Mouse (Mus musculus): ENCODE data around the gene Ncs1. TPM values are rescaled to one million over a fixed set of nuclear protein-coding genes. Genes with fewer than 3 reads are reported as not detected.

Gene Ncs1
- total RNA-seq, 2 experiments from 2014 or later = not detected

DNA sequence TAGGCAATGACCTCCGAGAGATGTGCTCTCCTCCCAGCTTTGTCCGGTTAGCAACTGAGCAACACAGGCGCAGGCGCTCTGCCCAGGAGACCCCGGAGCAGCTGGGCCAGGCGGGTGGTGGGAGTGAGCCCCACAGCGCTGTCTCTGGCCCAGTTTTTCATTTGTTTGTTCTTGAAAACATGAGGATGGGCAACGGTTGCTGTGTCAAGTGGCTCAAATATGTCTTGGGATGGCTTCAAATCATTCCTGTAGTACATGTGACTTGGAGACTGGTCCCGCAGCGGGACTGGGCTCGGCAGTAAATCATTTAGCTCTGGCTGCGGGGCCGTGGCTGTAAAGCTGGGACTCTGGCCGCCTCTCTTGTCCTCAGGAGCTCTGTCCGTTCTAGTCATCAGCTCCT lies 63.9 kb downstream of the Ncs1 start:
- ATAC-seq (replicated peaks; ENCODE audit: low FRiP score, poor library complexity, severe bottlenecking) = no peak

DNA sequence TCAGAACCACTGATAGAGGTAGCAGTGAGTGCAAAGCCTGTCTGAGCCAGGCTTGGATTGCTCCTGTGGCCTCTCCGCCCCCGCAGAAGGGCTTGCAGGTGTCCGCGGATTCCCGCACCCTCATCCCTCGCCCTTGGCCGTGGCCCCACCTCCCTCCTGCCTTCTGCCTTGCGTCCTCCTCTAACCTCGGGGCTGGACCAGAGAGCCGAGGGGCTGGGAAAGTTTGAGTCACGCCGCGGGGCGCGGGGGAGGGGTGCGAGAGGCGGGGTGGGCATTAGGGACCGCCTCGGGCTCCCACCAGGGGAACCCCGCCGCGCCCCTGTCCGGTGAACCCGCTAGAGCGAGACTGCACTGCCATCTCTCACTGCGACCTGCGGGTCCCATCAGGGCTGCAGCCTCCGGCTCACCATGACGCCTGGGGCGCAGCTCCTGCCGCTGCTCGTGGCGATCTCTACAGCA lies 68.4 kb downstream of the Ncs1 start, which contains the start of gene Hmcn2:
Hmcn2 (plus strand) TSS at position 409 of the 459 bp plus-strand sequence.
- no peak for ATAC-seq (replicated peaks; ENCODE audit: low FRiP score, poor library complexity, severe bottlenecking)

GRCm38 (mm10) chr2:31318162-31318561 lies 72.5 kb downstream of the Ncs1 start:
- no peak for ATAC-seq (replicated peaks; ENCODE audit: low FRiP score, poor library complexity, severe bottlenecking)

GRCm38 (mm10) chr2:31319200-31319599 lies 73.6 kb downstream of the Ncs1 start:
- ATAC-seq (replicated peaks; ENCODE audit: low FRiP score, poor library complexity, severe bottlenecking) = no peak

- ATAC-seq (replicated peaks; ENCODE audit: low FRiP score, poor library complexity, severe bottlenecking) = no peak
These were observed 81.6 kb downstream of the Ncs1 start for GRCm38 (mm10) chr2:31327186-31327585.

DNA sequence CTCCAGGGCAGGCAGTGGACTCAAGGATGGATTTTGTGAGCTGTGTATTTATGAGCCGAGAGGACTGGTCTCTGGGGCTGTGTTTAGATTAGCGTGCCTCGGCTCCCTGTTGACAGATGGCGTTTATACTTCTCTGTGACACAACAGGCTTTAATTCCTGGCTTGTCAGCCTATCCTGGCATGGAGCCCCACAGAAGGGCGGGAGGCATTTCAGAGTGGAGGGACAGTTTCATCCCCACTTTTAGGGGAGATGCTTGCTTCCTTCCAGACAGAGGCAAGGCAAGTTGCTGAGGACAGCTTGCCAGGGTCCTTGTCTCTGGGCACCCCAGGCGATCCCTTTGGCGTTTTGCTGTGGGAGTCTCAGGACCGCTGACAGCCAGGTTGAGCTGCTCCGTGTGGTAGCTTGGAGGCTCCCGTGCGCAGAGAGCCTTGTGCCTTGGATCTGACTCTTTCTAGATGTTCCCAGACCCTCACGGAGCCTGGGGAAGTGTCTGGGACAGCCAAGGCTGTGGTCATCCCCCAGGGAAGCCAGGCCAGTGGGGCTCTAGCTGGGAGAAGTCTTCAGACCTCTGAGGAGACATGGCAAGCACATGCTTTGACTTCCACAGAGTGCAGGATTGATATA lies 92.2 kb downstream of the Ncs1 start:
- no peak for ATAC-seq (replicated peaks; ENCODE audit: low FRiP score, poor library complexity, severe bottlenecking)

DNA sequence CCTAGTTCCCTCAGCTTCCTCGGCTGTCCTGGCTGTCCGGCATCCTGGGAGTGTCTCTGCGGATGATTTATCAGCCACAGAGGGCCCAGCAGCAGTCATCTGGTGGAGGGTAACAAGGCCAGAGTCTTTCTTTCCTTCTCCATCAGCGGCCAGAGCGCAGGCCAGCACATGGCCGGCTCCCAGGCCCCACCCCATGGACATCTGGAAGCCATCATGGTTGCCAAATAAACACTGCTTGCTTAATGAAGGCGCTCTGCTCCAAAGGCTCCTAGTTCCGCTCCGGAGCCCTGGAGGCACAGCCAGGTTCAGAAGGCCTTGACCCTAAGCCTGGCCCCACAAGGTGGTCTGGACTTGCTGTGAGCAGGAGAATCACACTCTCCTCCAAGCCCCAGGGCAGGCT lies 94.2 kb downstream of the Ncs1 start:
- ATAC-seq (replicated peaks; ENCODE audit: low FRiP score, poor library complexity, severe bottlenecking) = no peak

- no peak for ATAC-seq (replicated peaks; ENCODE audit: low FRiP score, poor library complexity, severe bottlenecking)
These were observed 96.3 kb downstream of the Ncs1 start for GRCm38 (mm10) chr2:31341726-31342535.

Other genes with a start within 250 kb of the Ncs1 start
- 15.5 and 20.4 TPM in 2 replicates for gene Fnbp1, start 103.8 kb upstream of the Ncs1 start, total RNA-seq (2015; ENCODE audit: low replicate concordance)
- gene Fnbp1, start 103.8 kb upstream of the Ncs1 start, total RNA-seq (2017; ENCODE audit: low replicate concordance) = 2.9 and 6.1 TPM in 2 replicates
- 2.5 and 10.7 TPM in 2 replicates for gene Gpr107, start 93.5 kb upstream of the Ncs1 start, total RNA-seq (2015; ENCODE audit: low replicate concordance)
- gene Gpr107, start 93.5 kb upstream of the Ncs1 start, total RNA-seq (2017; ENCODE audit: low replicate concordance) = 11.7 TPM in 2 replicates
- gene Hmcn2, start 68.6 kb downstream of the Ncs1 start, total RNA-seq (2015; ENCODE audit: low replicate concordance) = not detected in 2 replicates
- gene Hmcn2, start 68.6 kb downstream of the Ncs1 start, total RNA-seq (2017; ENCODE audit: low replicate concordance) = not detected in 2 replicates
- 18.4 and 33.2 TPM in 2 replicates for gene Ass1, start 224.4 kb downstream of the Ncs1 start, total RNA-seq (2015; ENCODE audit: low replicate concordance)
- 3.7 and 17.6 TPM in 2 replicates for gene Ass1, start 224.4 kb downstream of the Ncs1 start, total RNA-seq (2017; ENCODE audit: low replicate concordance)

Data from erythroblast, adult 5-6 weeks (primary cell).